Mouse (Mus musculus) mature B cell (primary cell): ENCODE measurements around the gene Tecpr1.

Experiments
- in situ Hi-C: fragments of 300-500 bp; cut with MboI; formaldehyde crosslinking; loops from 2 replicates; pipeline ENCODE4 v1.14.3; 2019

Tecpr1 gene

GRCm38 (mm10) chr5:144173648-144174047, 49.8 kb downstream of the Tecpr1 start:
- in situ Hi-C loops, result no loop called here

DNA sequence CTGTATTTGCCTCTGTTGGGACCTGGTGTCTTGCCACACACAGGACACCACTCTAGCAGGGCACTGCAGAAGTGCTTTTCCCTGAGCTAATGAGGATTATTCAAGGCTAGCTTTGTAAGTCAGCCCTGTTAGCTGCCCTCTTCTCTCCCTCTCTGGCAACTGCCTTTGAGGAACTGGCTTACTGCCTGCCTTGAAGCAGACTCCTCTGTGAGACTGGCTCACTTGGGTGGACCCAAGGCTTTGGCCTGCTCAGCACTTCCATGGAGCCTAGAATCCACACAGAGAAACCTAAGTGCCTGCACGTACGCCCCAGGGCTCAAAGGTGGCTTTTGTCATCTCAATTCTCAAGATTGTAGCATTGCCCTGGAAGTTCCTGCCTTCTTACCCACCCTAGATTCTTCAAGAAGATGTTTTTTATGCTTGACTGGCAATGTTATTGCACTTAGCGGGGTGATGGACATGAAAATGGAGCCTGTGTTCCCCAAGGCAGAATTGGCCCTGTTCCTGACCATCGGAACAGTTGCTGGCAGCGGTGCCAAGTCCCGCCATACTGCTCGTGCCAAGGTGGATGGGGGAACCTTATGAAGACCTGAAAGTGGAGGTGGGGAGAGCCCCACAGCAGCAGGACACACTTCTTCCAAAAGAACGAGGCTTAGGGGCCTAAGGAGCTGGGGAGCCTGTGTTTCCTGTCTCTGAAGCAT, 54.0 kb downstream of the Tecpr1 start:
- in situ Hi-C loops, result no loop called here

DNA sequence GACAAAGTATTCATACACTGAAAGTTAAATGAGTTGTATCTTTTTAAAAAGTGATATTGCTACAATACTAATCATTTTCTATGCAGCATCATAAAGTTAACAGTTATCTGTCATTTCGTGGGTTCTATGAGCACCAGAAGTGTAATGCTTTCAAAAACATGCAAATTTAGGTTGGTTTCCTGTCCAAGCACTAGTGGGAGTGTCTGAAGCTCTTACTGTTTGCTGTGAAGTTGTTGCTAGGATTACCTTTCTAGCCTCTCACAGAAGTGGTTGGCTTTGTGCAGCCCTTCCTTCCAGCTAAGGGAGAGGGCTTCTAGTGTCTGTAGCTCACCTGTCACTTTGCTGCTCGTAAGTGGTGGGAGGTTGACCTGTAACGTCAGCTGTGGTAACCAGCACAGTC, 57.7 kb downstream of the Tecpr1 start:
- in situ Hi-C loops, result no loop called here

GRCm38 (mm10) chr5:144162813-144163517, 60.5 kb downstream of the Tecpr1 start:
- in situ Hi-C loops, result no loop called here

DNA sequence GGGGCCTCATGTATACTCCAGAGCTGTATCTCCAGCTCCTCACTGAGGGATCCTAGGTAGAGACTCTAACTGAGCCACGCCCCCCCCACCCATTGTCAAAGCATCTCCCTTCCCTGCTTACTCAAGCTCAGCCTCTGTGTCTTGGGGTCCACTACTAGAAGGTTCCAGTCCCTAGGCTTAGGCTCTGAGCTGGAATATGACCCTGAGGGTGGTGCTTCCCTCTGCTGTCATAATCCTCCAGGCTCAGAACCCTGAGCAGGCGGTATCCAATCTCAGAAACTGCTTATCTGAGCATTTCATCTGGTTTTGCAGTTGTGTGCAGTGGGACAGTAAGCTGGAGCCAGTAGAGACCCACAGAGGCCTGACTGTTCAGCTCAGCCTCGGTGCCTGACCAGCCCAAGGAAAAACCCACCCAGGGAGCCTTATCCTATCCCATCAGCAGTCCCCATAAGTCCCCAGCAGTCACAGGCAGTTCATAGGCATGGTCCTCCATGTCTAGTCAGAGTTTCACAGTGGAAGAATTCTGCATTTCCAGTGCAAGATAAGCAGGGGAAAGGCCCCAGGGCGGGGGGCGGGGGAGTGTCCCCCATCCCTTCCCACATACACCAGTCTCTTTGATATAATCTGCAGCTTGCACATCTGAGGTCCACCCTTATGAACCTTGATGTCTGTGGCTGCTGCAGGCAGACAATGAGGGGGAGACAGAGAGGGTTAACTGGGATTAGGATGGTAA, 61.2 kb downstream of the Tecpr1 start:
- in situ Hi-C loops, result no loop called here

GRCm38 (mm10) chr5:144159137-144159536, 64.3 kb downstream of the Tecpr1 start:
- in situ Hi-C loops, result loop anchor here (5.0 kb wide), 1 partner anchor 117 kb away; no protein-coding TSS in a partner anchor

DNA sequence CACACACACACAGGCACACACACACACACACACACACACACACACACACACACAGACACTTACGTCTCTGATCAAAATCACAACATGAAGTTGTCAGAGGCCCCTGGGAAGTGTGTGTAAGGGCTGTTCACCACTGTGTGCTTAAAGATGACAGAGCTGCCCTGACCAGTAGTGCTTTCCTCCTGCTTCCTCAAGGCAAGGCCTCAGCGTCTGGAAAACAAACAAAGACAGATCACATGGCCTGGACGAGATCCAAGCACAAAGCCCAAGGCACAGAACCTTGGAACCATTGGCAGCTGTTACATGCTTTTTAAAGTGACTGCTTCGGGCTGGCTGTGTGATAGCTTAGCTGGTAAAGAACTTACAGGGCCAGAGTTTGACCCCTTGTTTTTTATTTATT, 64.8 kb downstream of the Tecpr1 start:
- in situ Hi-C loops, result loop anchor here (5.0 kb wide), 1 partner anchor 116 kb away; no protein-coding TSS in a partner anchor

DNA sequence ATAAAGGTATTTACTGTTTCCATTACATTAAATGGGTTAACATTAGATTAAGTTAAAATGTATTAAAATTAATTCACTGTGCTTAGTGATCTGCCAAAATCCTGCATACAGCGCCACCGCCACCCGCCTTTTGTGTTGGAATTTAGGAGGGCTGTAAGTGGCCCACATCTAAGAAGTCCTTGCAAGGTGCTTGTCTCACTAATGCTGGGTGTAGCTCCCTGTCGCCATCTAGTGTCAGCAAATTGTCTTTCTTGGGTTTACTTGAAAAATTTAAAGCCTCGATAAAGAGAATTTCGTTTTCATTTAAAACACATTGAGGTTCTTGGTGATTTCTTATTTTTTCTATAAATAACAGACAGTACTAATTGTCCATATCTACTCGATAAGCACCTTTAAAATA, 68.9 kb downstream of the Tecpr1 start:
- in situ Hi-C loops, result no loop called here

DNA sequence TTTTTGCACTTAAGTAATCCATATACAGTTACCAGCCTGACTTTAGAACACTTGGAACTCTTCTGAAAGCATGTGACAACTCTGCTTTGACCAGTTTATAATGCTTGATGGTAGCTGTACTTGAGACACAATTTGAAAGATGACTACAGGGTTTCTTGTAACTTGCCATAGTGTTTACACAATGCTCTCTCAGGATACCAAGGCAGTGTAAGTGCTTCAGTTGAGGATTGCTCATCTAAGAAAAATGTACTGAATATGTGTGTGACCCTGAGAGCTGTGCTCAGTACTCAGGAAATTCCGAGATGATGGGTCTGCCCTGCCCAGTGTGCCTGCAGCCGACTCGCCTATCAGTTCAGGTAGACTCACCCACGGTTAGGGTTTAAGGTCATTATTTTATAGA, 72.1 kb downstream of the Tecpr1 start:
- in situ Hi-C loops, result no loop called here

GRCm38 (mm10) chr5:144149530-144149929, 73.9 kb downstream of the Tecpr1 start:
- in situ Hi-C loops, result no loop called here

- in situ Hi-C loops, result no loop called here
Observed at GRCm38 (mm10) chr5:144146898-144147297, 76.5 kb downstream of the Tecpr1 start.
